Mouse (Mus musculus): ENCODE results near the gene Fkbpl.

Gene Fkbpl

GRCm38 (mm10) chr17:34662978-34663377 is 18.4 kb downstream of the Fkbpl start:
- DNase-seq (ENCODE audit: extremely low spot score, low spot score) = no peak

DNA sequence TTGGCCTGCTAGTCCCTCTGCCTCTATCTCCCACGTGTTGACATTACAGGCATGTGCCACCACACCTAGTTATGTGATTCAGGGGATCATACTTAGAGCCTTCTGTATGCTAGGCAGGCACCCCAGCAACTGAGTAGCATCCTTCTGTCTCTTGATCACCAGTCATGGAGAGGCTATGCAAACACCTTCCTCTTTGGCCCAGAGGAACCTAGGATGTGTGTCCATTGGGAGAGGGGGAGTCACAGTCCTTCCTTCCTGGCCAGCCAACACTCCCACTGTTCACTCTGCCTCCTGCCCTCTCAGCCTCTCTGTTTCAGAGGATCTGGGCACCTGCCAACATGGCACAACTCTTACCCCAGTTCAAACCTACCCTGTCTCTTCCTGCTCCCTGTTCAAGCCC is 19.0 kb downstream of the Fkbpl start:
- DNase-seq (ENCODE audit: extremely low spot score, low spot score) = no peak

- DNase-seq (ENCODE audit: extremely low spot score, low spot score) = no peak
These were observed 19.9 kb downstream of the Fkbpl start for GRCm38 (mm10) chr17:34664472-34664871.

DNA sequence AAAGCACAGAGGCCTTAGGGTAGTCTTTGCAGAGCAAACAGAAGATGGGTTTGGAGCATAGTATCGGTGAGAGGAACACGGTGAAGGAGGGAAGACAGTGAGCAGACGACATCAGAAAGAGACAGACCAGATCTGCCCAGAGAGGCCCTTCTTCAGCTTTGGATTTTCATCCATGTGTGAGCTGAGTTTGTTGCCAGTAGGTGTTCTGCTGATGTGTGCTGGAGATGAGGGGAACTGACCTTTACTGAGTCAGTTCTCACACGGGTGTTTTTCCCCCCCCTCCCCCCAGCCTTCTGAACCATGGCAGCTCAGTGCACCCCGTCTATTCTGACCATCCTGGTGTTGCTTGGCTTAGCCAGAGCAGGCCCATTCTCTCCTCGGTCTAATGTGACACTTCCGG is 25.7 kb downstream of the Fkbpl start, which contains the start of gene Tnxb:
Tnxb (plus strand) TSS at position 301 of the 400 bp plus-strand sequence.
- no peak for DNase-seq (ENCODE audit: extremely low spot score, low spot score)

GRCm38 (mm10) chr17:34671151-34672066 is 26.8 kb downstream of the Fkbpl start:
- peak; percentile 52 for DNase-seq (ENCODE audit: extremely low spot score, low spot score)

GRCm38 (mm10) chr17:34672246-34672792 is 27.8 kb downstream of the Fkbpl start:
- DNase-seq (ENCODE audit: extremely low spot score, low spot score) = peak; percentile 22

DNA sequence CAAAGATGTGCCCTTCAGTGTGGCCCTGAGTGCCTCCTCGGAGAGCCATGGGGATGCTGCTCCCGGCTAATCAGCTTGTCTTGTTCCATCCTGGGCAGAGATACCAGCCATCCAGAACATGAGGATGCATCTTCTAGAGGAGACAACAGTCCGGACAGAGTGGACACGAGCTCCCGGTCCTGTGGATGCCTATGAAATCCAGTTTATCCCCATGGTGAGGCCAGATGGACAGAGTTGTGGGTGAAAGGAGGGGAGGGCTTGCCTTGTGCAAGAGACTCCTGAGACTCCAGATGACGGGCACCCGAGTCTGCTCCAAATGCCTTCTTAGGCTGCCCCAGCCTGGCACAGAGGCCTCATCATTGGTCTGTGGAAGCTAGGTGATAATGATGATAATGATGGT is 28.6 kb downstream of the Fkbpl start:
- DNase-seq (ENCODE audit: extremely low spot score, low spot score) = no peak

DNA sequence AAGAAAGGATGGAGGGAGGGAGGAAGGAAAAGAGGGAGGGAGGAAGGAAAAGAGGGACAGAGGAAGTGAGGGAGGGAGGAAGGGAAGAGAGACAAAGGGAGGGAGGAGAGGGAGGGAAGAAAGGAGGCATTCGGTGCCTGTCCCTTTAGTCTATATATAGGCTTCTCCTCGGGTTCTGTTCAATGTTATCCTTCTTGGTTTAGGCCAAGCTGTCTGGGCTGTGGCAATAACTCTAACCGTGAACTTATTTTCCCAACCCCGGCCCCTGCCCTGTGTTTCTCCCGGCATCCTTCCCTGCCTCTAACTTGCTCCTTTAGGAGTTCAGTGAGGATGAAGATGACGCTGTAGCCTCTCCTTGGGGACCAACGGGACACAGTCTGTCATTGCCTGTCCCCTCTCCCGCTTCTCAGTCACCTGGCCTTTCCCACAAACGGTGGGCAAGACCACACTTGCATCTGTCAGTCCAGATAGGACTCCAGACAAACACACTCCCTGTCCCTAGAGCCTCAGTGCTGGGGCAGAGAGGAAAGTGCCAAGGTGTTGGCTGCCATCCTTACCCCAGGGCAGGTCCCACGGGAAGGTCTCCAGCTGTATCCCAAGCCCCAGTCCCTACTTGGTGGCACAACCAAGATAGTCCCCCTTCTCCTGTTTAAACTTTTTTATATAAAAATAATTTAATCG is 30.1 kb downstream of the Fkbpl start:
- DNase-seq (ENCODE audit: extremely low spot score, low spot score) = no peak

DNA sequence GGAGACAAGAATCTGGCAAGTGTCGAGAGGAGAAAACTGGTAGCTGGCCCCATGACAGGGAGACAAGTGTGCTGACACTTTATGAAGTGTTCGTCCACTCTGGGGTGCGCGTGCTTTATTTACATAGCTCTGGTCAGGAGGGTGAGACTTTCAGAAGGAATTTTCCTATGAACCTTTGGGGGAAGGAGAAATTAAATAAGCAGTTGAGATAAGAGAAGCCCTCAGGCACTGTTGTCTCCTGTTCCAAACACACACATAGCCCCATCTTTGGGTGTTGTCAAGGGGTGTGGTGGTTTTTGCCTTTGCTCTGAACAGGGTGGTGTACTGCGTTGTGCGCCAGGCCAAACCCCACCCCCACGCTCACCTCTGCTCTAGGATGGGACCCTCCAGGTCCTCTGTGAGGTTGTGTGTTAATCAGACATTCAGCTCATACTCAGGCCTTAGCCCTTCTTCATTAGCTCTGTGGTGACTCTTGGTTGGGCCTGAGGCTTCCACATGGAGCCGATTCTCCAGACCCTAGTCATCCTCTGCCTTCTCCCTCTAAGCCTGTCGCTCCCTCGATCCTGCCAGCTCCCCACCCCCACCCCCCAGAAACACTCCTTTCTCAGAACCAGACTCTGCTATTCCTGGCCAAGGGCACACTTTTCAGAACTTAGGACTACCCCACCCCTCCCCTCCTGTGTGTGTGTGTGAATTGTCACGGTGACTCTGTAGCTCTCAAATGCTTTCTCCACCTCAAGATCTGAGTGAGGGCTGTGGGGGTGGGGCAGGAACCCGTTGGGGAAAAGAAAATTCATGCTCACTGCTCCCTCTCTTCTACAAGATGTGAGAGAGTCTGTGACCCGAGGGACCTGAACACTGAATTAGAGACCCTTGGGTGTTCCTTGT is 30.9 kb downstream of the Fkbpl start:
- no peak for DNase-seq (ENCODE audit: extremely low spot score, low spot score)

GRCm38 (mm10) chr17:34676093-34676460 is 31.5 kb downstream of the Fkbpl start:
- DNase-seq (ENCODE audit: extremely low spot score, low spot score) = no peak

- no peak for DNase-seq (ENCODE audit: extremely low spot score, low spot score)
These were observed 32.1 kb downstream of the Fkbpl start for GRCm38 (mm10) chr17:34676671-34677070.

- DNase-seq (ENCODE audit: extremely low spot score, low spot score) = no peak
These were observed 35.6 kb downstream of the Fkbpl start for GRCm38 (mm10) chr17:34680191-34680590.

- DNase-seq (ENCODE audit: extremely low spot score, low spot score) = no peak
These were observed 36.1 kb downstream of the Fkbpl start for GRCm38 (mm10) chr17:34680621-34681020.

DNA sequence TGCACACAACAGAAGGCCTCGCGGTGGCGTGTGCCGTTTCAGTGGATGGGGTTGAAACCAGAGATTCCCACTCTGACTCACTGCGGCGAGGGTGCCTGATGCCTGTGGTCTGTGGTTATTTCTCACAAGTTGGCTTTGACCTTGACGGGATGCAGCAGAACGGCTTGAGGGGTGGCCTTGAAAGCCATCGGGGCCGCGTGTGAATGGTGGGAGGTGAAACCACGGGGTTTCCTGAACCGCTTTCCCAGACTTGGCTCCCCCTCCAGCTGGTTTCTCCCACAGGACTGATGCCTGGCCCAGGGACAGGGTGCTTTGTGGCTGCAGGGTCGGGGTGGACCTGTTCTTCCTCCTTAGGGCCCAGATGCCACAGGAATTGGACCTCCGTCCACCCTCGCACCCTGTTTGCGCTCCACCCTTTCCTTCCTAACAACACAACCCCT is 36.6 kb downstream of the Fkbpl start:
- DNase-seq (ENCODE audit: extremely low spot score, low spot score) = no peak

DNA sequence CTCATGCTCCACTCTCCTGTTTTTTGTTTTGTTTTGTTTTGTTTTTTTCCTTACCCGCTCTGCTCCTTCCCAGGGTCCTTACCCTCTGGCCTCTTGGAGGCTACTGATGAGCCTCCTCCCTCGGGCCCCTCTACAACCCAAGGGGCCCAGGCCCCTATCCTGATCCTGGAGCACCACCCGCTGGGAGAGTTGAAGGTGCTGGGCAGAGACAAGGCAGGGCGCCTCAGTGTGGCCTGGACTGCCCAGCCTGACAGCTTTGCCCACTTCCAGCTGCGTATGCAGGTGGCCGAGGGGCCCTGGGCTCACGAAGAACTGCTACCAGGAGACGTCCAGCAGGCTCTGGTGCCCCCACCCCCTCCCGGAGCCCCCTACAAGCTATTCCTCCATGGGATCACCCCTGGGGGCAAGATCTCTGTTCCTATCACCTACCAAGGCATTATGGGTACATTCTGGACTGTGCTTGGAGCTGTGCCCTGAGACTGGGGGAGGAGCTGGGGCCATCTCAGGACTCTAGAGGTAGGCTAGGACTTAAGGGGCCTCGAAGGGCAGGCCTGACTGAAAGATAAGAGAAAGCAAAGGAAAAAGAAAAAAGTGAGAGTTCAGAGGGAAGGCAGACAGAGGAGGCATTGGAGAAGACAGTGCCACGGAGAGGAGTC is 37.4 kb downstream of the Fkbpl start:
- DNase-seq (ENCODE audit: extremely low spot score, low spot score) = no peak

GRCm38 (mm10) chr17:34683179-34683578 is 38.6 kb downstream of the Fkbpl start:
- DNase-seq (ENCODE audit: extremely low spot score, low spot score) = no peak

- DNase-seq (ENCODE audit: extremely low spot score, low spot score) = no peak
These were observed 39.2 kb downstream of the Fkbpl start for GRCm38 (mm10) chr17:34683686-34684220.

- no peak for DNase-seq (ENCODE audit: extremely low spot score, low spot score)
These were observed 39.8 kb downstream of the Fkbpl start for GRCm38 (mm10) chr17:34684253-34684893.

DNA sequence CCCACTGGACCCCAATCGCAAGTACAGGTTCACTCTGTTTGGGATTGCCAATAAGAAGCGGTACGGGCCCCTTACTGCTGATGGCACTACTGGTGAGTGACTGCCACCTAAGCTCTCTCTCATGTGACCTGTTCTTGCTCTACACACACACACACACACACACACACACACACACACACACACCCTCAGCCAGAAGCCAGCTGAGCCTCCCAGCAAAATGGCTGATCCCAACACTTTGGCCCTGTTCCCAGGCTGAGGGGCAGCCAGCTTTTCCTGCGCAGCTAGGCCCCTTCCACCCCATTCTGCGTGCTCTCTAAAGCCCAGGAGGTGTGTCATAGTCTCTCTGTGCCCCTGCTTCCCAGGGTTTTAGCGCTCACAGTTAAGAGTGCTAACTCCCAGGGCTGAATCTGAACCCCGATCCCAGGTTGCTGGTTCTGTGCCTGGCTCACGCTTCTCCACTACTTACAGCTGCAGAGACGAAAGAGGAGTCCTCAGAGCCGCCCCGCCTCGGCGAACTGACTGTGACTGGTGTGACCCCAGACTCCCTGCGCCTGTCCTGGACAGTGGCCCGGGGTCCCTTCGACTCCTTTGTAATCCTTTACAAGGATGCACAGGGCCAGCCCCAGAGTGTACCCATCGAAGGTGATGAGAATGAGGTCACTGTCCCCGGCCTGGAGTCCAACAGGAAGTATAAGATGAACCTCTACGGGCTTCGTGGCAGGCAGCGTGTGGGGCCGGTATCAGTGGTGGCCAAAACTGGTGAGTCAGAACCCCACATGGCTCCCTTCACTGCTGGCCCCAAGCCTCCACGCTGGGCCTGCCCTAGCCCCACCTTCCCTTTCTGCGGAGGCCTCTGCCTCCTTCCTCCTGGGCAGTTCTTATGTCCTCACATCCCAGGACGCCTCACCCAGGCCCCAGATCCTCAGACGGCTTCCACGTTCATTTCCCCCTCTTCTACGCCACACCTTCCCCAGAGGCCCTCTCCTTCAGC is 40.9 kb downstream of the Fkbpl start:
- DNase-seq (ENCODE audit: extremely low spot score, low spot score) = no peak
